Mouse (Mus musculus) limb, embryonic 15.5 days (tissue): ENCODE measurements around the gene Nlrc5. TPM values are rescaled to one million over a fixed set of nuclear protein-coding genes. Genes with fewer than 3 reads are reported as not detected.

Experiments used
- ATAC-seq: fragments of 200-750 bp; cut with Nextera tagmentation; 2 replicates; pipeline ENCODE4 v1.8.0; 2017; ENCODE audit warnings: low read depth, moderate TSS enrichment; ENCODE audit not compliant: insufficient number of reproducible peaks, low FRiP score, low TSS enrichment
- H3K27ac ChIP-seq: fragments of 300-500 bp; sonication (generic); 2 replicates; pipeline ENCODE4 v1.5.1; 2015; ENCODE audit warnings: moderate library complexity, mild to moderate bottlenecking, inconsistent platforms
- H3K27me3 ChIP-seq: fragments of 300-500 bp; sonication (generic); 2 replicates; pipeline ENCODE4 v1.6.1; 2015; ENCODE audit warnings: inconsistent platforms
- H3K36me3 ChIP-seq: fragments of 300-500 bp; sonication (generic); 2 replicates; pipeline ENCODE4 v1.6.1; 2015; ENCODE audit warnings: inconsistent platforms
- H3K4me1 ChIP-seq: fragments of 300-500 bp; sonication (generic); 2 replicates; pipeline ENCODE4 v1.6.1; 2015; ENCODE audit warnings: inconsistent platforms
- H3K4me2 ChIP-seq: fragments of 300-500 bp; sonication (generic); 2 replicates; pipeline ENCODE4 v1.6.1; 2015; ENCODE audit warnings: mild to moderate bottlenecking, inconsistent platforms
- H3K4me3 ChIP-seq: fragments of 300-500 bp; sonication (generic); 2 replicates; pipeline ENCODE4 v1.5.1; 2015; ENCODE audit warnings: mild to moderate bottlenecking, inconsistent platforms
- H3K9ac ChIP-seq: fragments of 300-500 bp; sonication (generic); 2 replicates; pipeline ENCODE4 v1.6.1; 2015; ENCODE audit warnings: inconsistent platforms
- H3K9me3 ChIP-seq: fragments of 300-500 bp; sonication (generic); 2 replicates; pipeline ENCODE4 v1.6.1; 2016; ENCODE audit warnings: inconsistent platforms
- WGBS: fragments of 180-500 bp; shearing (Covaris S2); methylation state at CpG from one replicate; pipeline ENCODE4 v1.1.7; 2015; 5-methylcytosine and 5-hydroxymethylcytosine counted together
- polyA plus RNA-seq: library from polyadenylated mRNA; unstranded; fragments of >200 nt; fragmentation: Nextera tagmentation; extraction: Ambion mirVana; gene quantifications from 2 replicates; pipeline ENCODE4 v1.2.1, GENCODE M21; 2015

Nlrc5 gene
- polyA plus RNA-seq, 1 experiment from 2014 or later: 0.76 TPM

DNA sequence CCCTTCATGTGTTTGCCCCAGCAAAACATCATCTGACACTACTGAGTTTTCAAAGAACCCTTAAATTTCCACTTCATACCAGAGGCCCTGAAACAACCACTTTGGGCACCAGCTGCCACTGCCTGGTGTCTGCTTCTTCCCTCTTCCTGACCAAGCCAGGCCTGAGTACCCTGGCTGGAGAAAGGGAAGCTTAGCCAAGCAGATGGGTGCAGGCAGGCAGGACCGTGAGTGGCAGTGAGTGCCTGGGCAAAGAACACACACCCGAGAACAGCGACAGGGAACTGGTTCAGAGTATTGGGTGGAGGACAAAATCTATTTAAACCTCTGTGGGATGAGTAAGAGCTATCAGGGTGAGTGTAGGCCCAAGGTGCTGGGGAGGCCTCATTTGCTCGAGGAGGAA, 5.7 kb upstream of the Nlrc5 start:
- Histone ChIP-seq H3K4me2 (no peak overlapping the region), H3K36me3 (no peaks in the 10 kb centered on the region), H3K9me3 (no peaks in the 10 kb centered on the region), H3K9ac (no peak overlapping the region), H3K4me1 (no peaks in the 10 kb centered on the region), H3K4me3 (no peak overlapping the region), H3K27me3 (no peaks in the 10 kb centered on the region; the same call in 1 of the 2 replicates), H3K27ac (no peak overlapping the region)
- 78% methylated on average over 4 of the region's 4 CpGs for WGBS
- ATAC-seq: no peak

- WGBS: 81% methylated on average over 7 of the region's 7 CpGs
- H3K27ac ChIP-seq: no peak overlapping the region
- ATAC-seq: no peak
Observed at GRCm38 (mm10) chr8:94429376-94429775, 4.8 kb upstream of the Nlrc5 start.

DNA sequence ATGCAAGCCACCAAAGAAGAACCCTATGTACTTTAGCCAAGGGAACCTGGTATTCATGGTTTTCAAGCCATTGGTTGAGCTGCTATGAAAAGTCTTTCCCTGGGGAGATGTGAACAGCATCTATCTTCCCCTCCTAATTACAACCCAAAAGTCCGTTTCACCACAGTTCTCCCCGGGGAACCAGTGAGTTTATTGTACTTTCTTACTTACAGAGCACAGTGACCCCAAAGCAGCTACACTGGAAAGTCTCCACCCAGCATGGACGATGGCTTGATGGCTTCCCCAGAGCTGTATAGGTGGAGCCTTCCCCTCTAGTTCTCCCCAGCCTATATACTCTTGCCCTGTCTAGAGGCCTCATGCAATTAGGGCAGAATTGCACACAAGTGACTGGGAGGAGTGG, 1.9 kb upstream of the Nlrc5 start:
- 69% methylated on average over 3 of the region's 3 CpGs for WGBS
- ATAC-seq: no peak
- Histone ChIP-seq H3K4me2 (no peak overlapping the region), H3K4me1 (peaks cover 11% of the 10 kb centered on the region), H3K27ac (no peak overlapping the region), H3K4me3 (no peak overlapping the region), H3K27me3 (no peaks in the 10 kb centered on the region; the same call in 1 of the 2 replicates), H3K36me3 (no peaks in the 10 kb centered on the region), H3K9ac (no peak overlapping the region), H3K9me3 (no peaks in the 10 kb centered on the region)

More at GRCm38 (mm10) chr8:94429376-94429775, 4.8 kb upstream of the Nlrc5 start:
- Histone ChIP-seq H3K4me3 (no peak overlapping the region), H3K4me2 (no peak overlapping the region), H3K27me3 (no peaks in the 10 kb centered on the region; the same call in 1 of the 2 replicates), H3K9ac (no peak overlapping the region), H3K9me3 (no peaks in the 10 kb centered on the region), H3K4me1 (peaks cover 9% of the 10 kb centered on the region), H3K36me3 (no peaks in the 10 kb centered on the region)

DNA sequence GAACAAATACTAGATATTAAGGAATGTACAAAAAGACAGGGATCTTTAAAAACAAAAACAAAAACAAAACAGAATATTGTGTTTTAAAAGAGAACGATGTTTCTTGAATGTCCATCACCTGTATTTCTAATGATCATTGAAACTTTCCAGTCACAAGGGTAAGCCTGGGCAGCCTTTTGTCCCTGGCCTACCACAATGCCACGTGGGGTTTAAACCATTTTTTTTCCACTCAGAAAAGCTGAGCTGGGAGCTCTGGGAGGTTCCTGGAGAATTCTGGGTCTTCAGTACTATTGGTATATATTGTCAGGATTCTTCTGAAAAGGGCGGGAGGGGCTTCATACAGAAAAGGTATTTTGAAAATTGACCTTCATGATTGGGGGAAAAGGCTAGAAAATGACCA, 802 bp downstream of the Nlrc5 start:
- ATAC-seq: no peak
- no peak overlapping the region for H3K4me2 ChIP-seq
- no peaks in the 10 kb centered on the region for H3K9me3 ChIP-seq
- 79% methylated on average over 3 of the region's 3 CpGs for WGBS
- no peaks in the 10 kb centered on the region for H3K36me3 ChIP-seq
- no peaks in the 10 kb centered on the region; the same call in 1 of the 2 replicates for H3K27me3 ChIP-seq
- no peak overlapping the region for H3K27ac ChIP-seq
- H3K9ac ChIP-seq: no peak overlapping the region
- H3K4me1 ChIP-seq: peaks cover 11% of the 10 kb centered on the region
- H3K4me3 ChIP-seq: no peak overlapping the region

GRCm38 (mm10) chr8:94435397-94436111, 1.4 kb downstream of the Nlrc5 start:
- Histone ChIP-seq H3K9me3 (no peaks in the 10 kb centered on the region), H3K9ac (no peak overlapping the region), H3K4me1 (peaks cover 11% of the 10 kb centered on the region), H3K27ac (no peak overlapping the region), H3K4me3 (no peak overlapping the region), H3K36me3 (no peaks in the 10 kb centered on the region), H3K4me2 (no peak overlapping the region), H3K27me3 (no peaks in the 10 kb centered on the region; the same call in 1 of the 2 replicates)
- WGBS: 89% methylated on average over 15 of the region's 15 CpGs
- no peak for ATAC-seq

- Histone ChIP-seq H3K4me1 (peaks cover 11% of the 10 kb centered on the region), H3K27ac (no peak overlapping the region), H3K27me3 (no peaks in the 10 kb centered on the region; the same call in 1 of the 2 replicates), H3K4me3 (no peak overlapping the region), H3K4me2 (no peak overlapping the region), H3K9me3 (no peaks in the 10 kb centered on the region), H3K36me3 (no peaks in the 10 kb centered on the region), H3K9ac (no peak overlapping the region)
- ATAC-seq: no peak
- 87% methylated on average over 5 of the region's 5 CpGs for WGBS
Observed at GRCm38 (mm10) chr8:94436112-94436572, 2.0 kb downstream of the Nlrc5 start.

GRCm38 (mm10) chr8:94436900-94437299, 2.7 kb downstream of the Nlrc5 start:
- Histone ChIP-seq H3K4me3 (no peak overlapping the region), H3K27me3 (no peaks in the 10 kb centered on the region), H3K36me3 (no peaks in the 10 kb centered on the region), H3K27ac (no peak overlapping the region), H3K9me3 (no peaks in the 10 kb centered on the region), H3K4me2 (no peak overlapping the region), H3K9ac (no peak overlapping the region), H3K4me1 (peaks cover 11% of the 10 kb centered on the region)
- WGBS: 81% methylated on average over 3 of the region's 3 CpGs
- no peak for ATAC-seq

DNA sequence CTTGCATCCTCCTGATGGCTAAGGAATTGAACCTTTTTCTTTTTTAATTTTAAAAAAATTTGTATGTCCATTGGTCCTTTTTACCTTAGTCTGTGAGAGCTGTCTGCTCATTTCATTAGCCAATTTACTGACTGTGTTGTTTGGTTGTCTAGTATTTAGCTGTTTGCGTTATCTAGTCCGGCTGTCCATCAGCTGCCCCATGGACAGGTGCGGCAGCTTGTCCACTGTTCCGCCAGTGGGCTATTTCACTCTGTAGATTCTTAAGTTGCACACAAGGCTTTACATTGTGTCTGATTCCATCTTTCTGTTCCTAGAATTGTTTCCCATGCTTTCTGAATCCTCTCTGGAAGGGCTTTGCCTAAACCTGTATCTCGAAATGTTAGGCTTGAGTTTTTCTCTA, 4.5 kb downstream of the Nlrc5 start:
- no peak overlapping the region for H3K4me3 ChIP-seq
- H3K9ac ChIP-seq: no peak overlapping the region
- no peak overlapping the region for H3K4me2 ChIP-seq
- H3K9me3 ChIP-seq: no peaks in the 10 kb centered on the region
- H3K27me3 ChIP-seq: no peaks in the 10 kb centered on the region
- H3K27ac ChIP-seq: no peak overlapping the region
- no peak for ATAC-seq
- H3K4me1 ChIP-seq: peaks cover 9% of the 10 kb centered on the region
- no peaks in the 10 kb centered on the region for H3K36me3 ChIP-seq
- 88% methylated on average over 5 of the region's 5 CpGs for WGBS

DNA sequence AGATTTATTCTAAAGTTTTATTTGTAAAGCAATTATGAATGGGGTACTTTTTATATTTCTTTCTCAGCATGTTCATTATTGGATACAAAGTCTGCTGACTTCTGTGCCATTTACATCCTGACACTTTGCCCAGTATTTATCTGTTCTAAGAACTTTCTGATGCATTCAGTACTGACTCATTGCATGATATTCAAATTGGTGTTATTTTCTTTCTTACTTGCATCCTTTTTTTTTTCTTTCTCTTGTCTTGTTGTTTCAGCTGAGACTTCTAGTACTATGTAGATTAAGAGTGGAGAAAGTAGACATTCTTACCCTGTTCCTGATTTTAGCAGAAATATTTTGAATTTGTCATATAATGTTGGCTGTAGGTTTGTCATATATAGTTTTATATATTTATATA, 5.5 kb downstream of the Nlrc5 start:
- ATAC-seq: no peak
- Histone ChIP-seq H3K4me3 (no peak overlapping the region), H3K4me1 (no peaks in the 10 kb centered on the region), H3K9ac (no peak overlapping the region), H3K9me3 (no peaks in the 10 kb centered on the region), H3K27me3 (no peaks in the 10 kb centered on the region), H3K27ac (no peak overlapping the region), H3K4me2 (no peak overlapping the region), H3K36me3 (no peaks in the 10 kb centered on the region)

- Histone ChIP-seq H3K9me3 (no peaks in the 10 kb centered on the region), H3K4me3 (no peak overlapping the region), H3K4me1 (no peaks in the 10 kb centered on the region), H3K4me2 (no peak overlapping the region), H3K36me3 (no peaks in the 10 kb centered on the region), H3K27ac (no peak overlapping the region), H3K27me3 (no peaks in the 10 kb centered on the region), H3K9ac (no peak overlapping the region)
- WGBS: 82% methylated on average over 1 of the region's 1 CpGs
- no peak for ATAC-seq
Observed at GRCm38 (mm10) chr8:94440389-94440788, 6.2 kb downstream of the Nlrc5 start.

DNA sequence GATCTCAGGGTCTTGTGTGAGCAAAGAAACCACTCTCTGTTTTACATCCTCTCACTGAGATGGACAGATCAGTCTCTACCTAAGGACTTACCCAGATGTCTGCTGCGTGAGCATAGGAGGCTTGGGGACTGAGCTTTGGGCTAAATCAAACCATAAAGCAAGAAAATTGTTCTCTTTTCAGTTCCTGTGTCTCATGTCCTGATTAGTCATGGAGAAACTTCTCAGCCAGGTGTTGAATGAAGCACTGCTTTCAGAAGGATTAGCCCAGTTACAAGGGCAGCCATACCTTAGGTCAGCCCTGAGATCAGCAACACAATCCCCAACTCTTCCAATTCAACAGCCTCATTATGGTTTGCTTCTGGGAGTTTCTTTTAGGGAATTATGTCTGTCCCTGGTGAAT, 7.5 kb downstream of the Nlrc5 start:
- H3K36me3 ChIP-seq: no peaks in the 10 kb centered on the region
- H3K27me3 ChIP-seq: no peaks in the 10 kb centered on the region
- ATAC-seq: no peak
- no peak overlapping the region for H3K27ac ChIP-seq
- H3K4me2 ChIP-seq: no peak overlapping the region
- no peak overlapping the region for H3K4me3 ChIP-seq
- no peaks in the 10 kb centered on the region for H3K9me3 ChIP-seq
- H3K9ac ChIP-seq: no peak overlapping the region
- H3K4me1 ChIP-seq: no peaks in the 10 kb centered on the region
- WGBS: 88% methylated on average over 1 of the region's 1 CpGs

- ATAC-seq: no peak
- H3K4me3 ChIP-seq: no peak overlapping the region
- no peak overlapping the region for H3K27ac ChIP-seq
- no peaks in the 10 kb centered on the region for H3K27me3 ChIP-seq
- no peaks in the 10 kb centered on the region for H3K36me3 ChIP-seq
- no peaks in the 10 kb centered on the region for H3K4me1 ChIP-seq
- no peaks in the 10 kb centered on the region for H3K9me3 ChIP-seq
- no peak overlapping the region for H3K4me2 ChIP-seq
- 86% methylated on average over 3 of the region's 3 CpGs for WGBS
- H3K9ac ChIP-seq: no peak overlapping the region
Observed at GRCm38 (mm10) chr8:94443153-94443552, 9.0 kb downstream of the Nlrc5 start.

- 54% methylated on average over 2 of the region's 2 CpGs for WGBS
- no peaks in the 10 kb centered on the region for H3K36me3 ChIP-seq
- H3K4me3 ChIP-seq: no peak overlapping the region
- no peaks in the 10 kb centered on the region for H3K9me3 ChIP-seq
- H3K4me1 ChIP-seq: no peaks in the 10 kb centered on the region
- no peak for ATAC-seq
- H3K27me3 ChIP-seq: no peaks in the 10 kb centered on the region
- H3K4me2 ChIP-seq: no peak overlapping the region
- no peak overlapping the region for H3K27ac ChIP-seq
- no peak overlapping the region for H3K9ac ChIP-seq
Observed at GRCm38 (mm10) chr8:94444480-94444879, 10.3 kb downstream of the Nlrc5 start.
